Mouse (Mus musculus) brain, embryonic 14.5 days (tissue): ENCODE measurements around the gene Ndufb10.

ENCODE experiments used
- CTCF ChIP-seq: fragments of 200-500 bp; IDR thresholded peaks from 2 replicates; pipeline ENCODE4 v1.5.1; 2012; ENCODE audit warnings: inconsistent platforms, mild to moderate bottlenecking, moderate library complexity, borderline replicate concordance; ENCODE audit not compliant: insufficient read depth, insufficient read length; ENCODE audit errors: extremely low read depth
- POLR2A ChIP-seq: fragments of 200-500 bp; IDR thresholded peaks from 2 replicates; pipeline ENCODE4 v1.6.1; 2012; ENCODE audit warnings: mild to moderate bottlenecking, inconsistent platforms, borderline replicate concordance; ENCODE audit not compliant: poor library complexity, insufficient read depth, insufficient read length, severe bottlenecking; ENCODE audit errors: extremely low read depth

GRCm38 (mm10) chr17:24672141-24672540 is 52.1 kb downstream of the Ndufb10 start:
- no peak for TF ChIP-seq POLR2A
- TF ChIP-seq CTCF: no peak
